Comparison of ENCODE assay signal across 32 mouse cellular contexts in the genomic region with DNA sequence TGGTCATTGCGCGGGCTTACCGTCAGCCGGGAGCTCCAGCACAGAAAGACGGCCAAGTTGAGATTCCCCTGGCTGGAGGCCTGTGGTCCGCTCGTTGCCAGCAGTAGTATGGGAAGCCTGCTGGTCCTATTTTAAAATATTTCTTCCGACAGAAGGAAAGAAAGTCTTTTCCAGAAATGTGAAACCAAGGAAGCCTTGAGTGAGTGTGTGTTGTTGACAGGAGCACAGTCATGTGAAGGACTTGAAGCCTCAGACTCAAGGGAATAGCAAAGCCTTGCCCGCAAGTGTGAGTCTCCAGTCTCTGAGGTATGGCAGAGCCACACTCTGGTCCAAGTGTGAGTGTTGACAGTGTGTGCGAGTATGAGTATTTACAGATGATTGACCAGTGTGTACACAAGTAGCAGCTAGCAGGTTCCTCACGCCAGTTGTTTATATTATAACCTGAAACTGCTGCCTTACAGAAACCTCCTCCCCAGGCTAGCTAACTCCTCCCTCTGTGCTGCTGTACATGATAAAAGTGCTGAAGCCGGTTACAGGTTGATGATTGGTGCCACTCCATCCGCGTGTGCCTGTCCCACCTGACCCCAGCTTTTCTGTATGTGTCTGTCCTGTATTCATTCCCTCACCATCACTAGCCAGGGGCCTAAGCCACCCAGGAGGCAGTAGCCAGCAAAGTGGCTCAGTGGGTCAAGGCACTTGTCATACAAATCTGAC. TPM values are rescaled to one million over a fixed set of nuclear protein-coding genes. Genes with fewer than 3 reads are reported as not detected.
DNase-seq lines count a peak whose midpoint lies in the region; ATAC-seq and TF ChIP-seq lines count a peak whose summit lies in the region.
"Had no signal": no experiment of that assay in that cellular context is flagged by ENCODE, and none has a peak within 500 bp of the region (broad histone marks: within the 10 kb centered on the region; RNA-seq: fewer than 3 reads in every experiment).

No protein-coding gene starts in this region.

- no peak for ATAC-seq in intestine, embryonic 16.5 days
- ATAC-seq: forebrain, embryonic 14.5 days; forebrain, postnatal 0 days; hindbrain, embryonic 16.5 days; inflammation-experienced regulatory T-cells, adult 6 months; Patski had no signal

- DNase-seq in heart, adult 11 months: peak; percentile 77
- no peak for DNase-seq in heart, adult 2 months
- DNase-seq in kidney, postnatal 4 days: peak; percentile 5 to 7
- no peak for DNase-seq in kidney, adult 2 months
- DNase-seq in R1 (ENCODE audit: low read depth, low spot score): peak; percentile 16
- DNase-seq in induced T-regulatory cell, adult 2 months (ENCODE audit: low read depth): peak; percentile 55
- DNase-seq: adrenal gland, adult 2 months; adrenal gland, postnatal 14 days; B cell, adult 2 months; cerebellum, adult 11 months; cerebellum, adult 2 months; cerebellum, adult 9-11 months; cerebellum, postnatal 25 days; forebrain, postnatal 0 days; gastrocnemius, adult 2 months; gastrocnemius, postnatal 14 days; heart, adult 18-20 months; heart, postnatal 10 days; heart, postnatal 36 days had no signal

- no peak overlapping the region for H3K4me2 ChIP-seq in intestine, embryonic 16.5 days (ENCODE audit: low read depth, low read length)
- H3K4me2 ChIP-seq: embryonic facial prominence, embryonic 15.5 days; heart, embryonic 11.5 days; heart, embryonic 15.5 days; hindbrain, embryonic 13.5 days had no signal

- no peak for TF ChIP-seq EP300 in heart, adult 2 months (IDR thresholded peaks at IDR 0.05; ENCODE audit: insufficient read depth, low read depth, low read length)

- no peak for TF ChIP-seq POLR2A in heart, adult 2 months (IDR thresholded peaks at IDR 0.05; ENCODE audit: insufficient read depth, low read depth, low read length)
- no peak for TF ChIP-seq POLR2A in kidney, adult 2 months (IDR thresholded peaks at IDR 0.05; ENCODE audit: low read depth, low read length)

- no peaks in the 10 kb centered on the region for H3K79me2 ChIP-seq in heart, adult 2 months (replicated peaks; ENCODE audit: control insufficient read depth, insufficient read depth, low read length)

- H3K4me1 ChIP-seq in heart, adult 2 months (ENCODE audit: control insufficient read depth, insufficient read depth, low read length): no peaks in the 10 kb centered on the region
- no peaks in the 10 kb centered on the region for H3K4me1 ChIP-seq in kidney, adult 2 months (ENCODE audit: control insufficient read depth, insufficient read depth, low read length)
- no peaks in the 10 kb centered on the region for H3K4me1 ChIP-seq in intestine, embryonic 16.5 days (ENCODE audit: control insufficient read depth, insufficient read depth, low read length)
- H3K4me1 ChIP-seq: embryonic facial prominence, embryonic 15.5 days; heart, embryonic 15.5 days; hindbrain, embryonic 10.5 days; hindbrain, embryonic 13.5 days had no signal

- WGBS in heart, adult 2 months: 86% methylated on average over 14 of the region's 14 CpGs
- WGBS in kidney, adult 2 months: 79% methylated on average over 14 of the region's 14 CpGs
- WGBS in intestine, embryonic 16.5 days: 81% methylated on average over 14 of the region's 14 CpGs

- H3K4me3 ChIP-seq in heart, adult 2 months: no peak overlapping the region
- no peak overlapping the region for H3K4me3 ChIP-seq in kidney, adult 2 months (ENCODE audit: insufficient read depth, low read depth, low read length)
- no peak overlapping the region for H3K4me3 ChIP-seq in intestine, embryonic 16.5 days (ENCODE audit: low read length)
- H3K4me3 ChIP-seq: embryonic facial prominence, embryonic 15.5 days; gastrocnemius, adult 2 months; heart, embryonic 15.5 days; hindbrain, embryonic 10.5 days; hindbrain, embryonic 13.5 days had no signal

- no peaks in the 10 kb centered on the region for H3K36me3 ChIP-seq in heart, adult 2 months (ENCODE audit: control insufficient read depth, insufficient read depth, low read length)
- H3K36me3 ChIP-seq in kidney, adult 2 months (ENCODE audit: control insufficient read depth, insufficient read depth, low read length): no peaks in the 10 kb centered on the region
- no peaks in the 10 kb centered on the region for H3K36me3 ChIP-seq in intestine, embryonic 16.5 days (ENCODE audit: control insufficient read depth, insufficient read depth, low read length)
- H3K36me3 ChIP-seq: embryonic facial prominence, embryonic 15.5 days; G1E; heart, embryonic 15.5 days; hindbrain, embryonic 10.5 days; hindbrain, embryonic 13.5 days had no signal

- H3K27ac ChIP-seq in heart, adult 2 months: no peak overlapping the region
- H3K27ac ChIP-seq in kidney, adult 2 months (ENCODE audit: insufficient read depth, low read depth, low read length): no peak overlapping the region
- no peak overlapping the region for H3K27ac ChIP-seq in intestine, embryonic 16.5 days (ENCODE audit: low read length)
- H3K27ac ChIP-seq: embryonic facial prominence, embryonic 15.5 days; gastrocnemius, adult 2 months; heart, embryonic 15.5 days; hindbrain, embryonic 10.5 days; hindbrain, embryonic 13.5 days had no signal

- TF ChIP-seq CTCF in heart, adult 2 months (IDR thresholded peaks at IDR 0.05): no peak
- TF ChIP-seq CTCF in kidney, adult 2 months (conservative IDR thresholded peaks at IDR 0.05; ENCODE audit: insufficient read depth, insufficient read length, low read depth, low read length): no peak

- no peaks in the 10 kb centered on the region for H3K27me3 ChIP-seq in heart, adult 2 months (ENCODE audit: control insufficient read depth, insufficient read depth, low read length)
- H3K27me3 ChIP-seq in kidney, adult 2 months (replicated peaks; ENCODE audit: control insufficient read depth, insufficient read depth, low read length): no peaks in the 10 kb centered on the region
- H3K27me3 ChIP-seq in intestine, embryonic 16.5 days (replicated peaks; ENCODE audit: control insufficient read depth, insufficient read depth, low read length): no peaks in the 10 kb centered on the region
- H3K27me3 ChIP-seq: CH12.LX; embryonic facial prominence, embryonic 15.5 days; heart, embryonic 15.5 days; hindbrain, embryonic 13.5 days; Patski had no signal

- H3K9ac ChIP-seq in heart, adult 2 months (ENCODE audit: low read depth, low read length): no peak overlapping the region
- no peak overlapping the region for H3K9ac ChIP-seq in intestine, embryonic 16.5 days (ENCODE audit: low read depth, low read length)
- H3K9ac ChIP-seq: embryonic facial prominence, embryonic 15.5 days; forebrain, postnatal 0 days; heart, embryonic 15.5 days; hindbrain, embryonic 13.5 days had no signal

- intact Hi-C loops in heart, adult 2 months (cut with DNase I): no loop called here

- H3K9me3 ChIP-seq in intestine, embryonic 16.5 days (ENCODE audit: control insufficient read depth, low read length): no peaks in the 10 kb centered on the region
- H3K9me3 ChIP-seq: embryonic facial prominence, embryonic 15.5 days; G1E; heart, embryonic 15.5 days; hindbrain, embryonic 10.5 days; hindbrain, embryonic 13.5 days had no signal

RNA-seq across cellular contexts. Expression of a gene that starts 51.3 kb away (rescaled TPM):
- 1 to 10 TPM; 1.3 TPM for total RNA-seq in heart, adult 2 months (2021)
- 1.3 and 1.9 TPM in 2 replicates for polyA plus RNA-seq in heart, adult 2 months (2012; rRNA removed)
- polyA plus RNA-seq in kidney, adult 2 months (2012; rRNA removed): 2.9 and 3.3 TPM in 2 replicates
- polyA plus RNA-seq in intestine, embryonic 16.5 days (2015; fragmentation: Nextera tagmentation; extraction: Ambion mirVana): 6.1 and 6.8 TPM in 2 replicates
- polyA plus RNA-seq: G1E had no signal

RNA-seq across cellular contexts. Expression of a gene that starts 59.7 kb away (rescaled TPM):
- total RNA-seq in heart, adult 2 months (2021): under 1 TPM; 0.14 to 0.81 TPM
- polyA plus RNA-seq in heart, adult 2 months (2012; rRNA removed): 0.41 and 0.53 TPM in 2 replicates
- 0.10 and 1.4 TPM in 2 replicates for polyA plus RNA-seq in kidney, adult 2 months (2012; rRNA removed)
- 0.61 and 0.62 TPM in 2 replicates for polyA plus RNA-seq in intestine, embryonic 16.5 days (2015; fragmentation: Nextera tagmentation; extraction: Ambion mirVana)
- total RNA-seq: forebrain, postnatal 0 days; gastrocnemius, adult 2 months had no signal
- polyA plus RNA-seq: cerebellum, adult 2 months; forebrain, embryonic 11.5 days; forebrain, embryonic 14.5 days; G1E; heart, embryonic 11.5 days; hindbrain, embryonic 10.5 days; hindbrain, embryonic 13.5 days; hindbrain, embryonic 16.5 days; Patski had no signal

Comparison
In these comparisons a context has a peak if more than half of its experiments do, and no peak if none do; other contexts are left out.
1. DNase-seq: peak in heart, adult 11 months (single experiment), kidney, postnatal 4 days (2 of 2), R1 (single experiment) and induced T-regulatory cell, adult 2 months (single experiment); none in heart, adult 2 months (0 of 2) and kidney, adult 2 months (single experiment).